Mouse (Mus musculus) layer of hippocampus, postnatal 14 days (tissue): Measurements from ENCODE around the gene Car10. TPM values are rescaled to one million over a fixed set of nuclear protein-coding genes. Genes with fewer than 3 reads are reported as not detected.

ENCODE experiments used
- DNase-seq, 2 experiments: peaks; one replicate each; pipeline ENCODE4 v3.0.0; 2021 to 2022; ENCODE audit warnings: low spot score in 2 of 2, mixed read lengths in 1 of 2
- total RNA-seq, 2 experiments: library from RNA; stranded (reverse); gene quantifications; 2 replicates each; pipeline ENCODE4 v1.2.3; 2021

The Car10 gene
- total RNA-seq, 2 experiments from 2014 or later = 27.7 to 28.3 TPM

GRCm38 (mm10) chr11:93144544-93144943 lies 46.7 kb downstream of the Car10 start:
- DNase-seq = peak in 1 of 2 experiments; percentile 74

GRCm38 (mm10) chr11:93154910-93155309 lies 57.1 kb downstream of the Car10 start:
- no peak for DNase-seq

DNA sequence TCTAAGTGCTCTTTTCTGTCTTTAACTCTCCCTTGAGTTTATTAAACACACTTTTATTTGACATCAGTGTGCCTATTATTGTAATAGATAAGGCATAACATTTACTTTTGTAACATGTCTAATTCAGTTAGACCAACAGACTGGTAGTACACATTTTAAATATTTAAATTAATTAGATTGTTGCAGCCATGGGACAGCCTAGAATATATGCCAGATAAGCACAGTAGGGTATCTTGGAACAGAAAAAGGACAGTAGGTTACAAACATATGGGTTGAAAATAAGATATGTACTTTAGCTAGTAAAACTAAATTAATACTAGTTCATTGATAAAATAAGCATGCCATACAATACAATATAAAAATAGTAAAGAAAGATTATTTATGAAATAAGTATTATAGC lies 74.6 kb downstream of the Car10 start:
- DNase-seq = no peak

GRCm38 (mm10) chr11:93173533-93174308 lies 75.9 kb downstream of the Car10 start:
- peak in 1 of 2 experiments; percentile 2 for DNase-seq

DNA sequence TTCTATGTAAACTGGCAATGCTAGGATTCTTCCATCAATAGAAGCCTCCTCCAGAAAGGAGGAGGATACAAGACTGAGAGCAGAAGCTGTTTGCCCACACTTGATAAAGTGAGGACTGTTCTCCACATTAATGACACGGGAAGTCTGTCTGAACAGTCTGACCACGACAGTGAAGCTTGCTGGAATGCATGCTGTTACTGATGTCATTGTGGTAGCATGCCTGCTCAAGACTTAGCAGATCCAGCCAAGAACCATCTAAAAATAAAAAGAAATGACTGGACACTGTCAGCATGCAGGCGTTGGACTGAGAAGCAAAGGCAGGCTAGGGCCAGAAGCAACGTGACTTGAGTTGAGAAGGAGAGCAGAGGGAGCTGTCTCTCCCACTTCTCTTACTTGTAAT lies 87.6 kb downstream of the Car10 start:
- DNase-seq = peak; percentile 3 to 16

DNA sequence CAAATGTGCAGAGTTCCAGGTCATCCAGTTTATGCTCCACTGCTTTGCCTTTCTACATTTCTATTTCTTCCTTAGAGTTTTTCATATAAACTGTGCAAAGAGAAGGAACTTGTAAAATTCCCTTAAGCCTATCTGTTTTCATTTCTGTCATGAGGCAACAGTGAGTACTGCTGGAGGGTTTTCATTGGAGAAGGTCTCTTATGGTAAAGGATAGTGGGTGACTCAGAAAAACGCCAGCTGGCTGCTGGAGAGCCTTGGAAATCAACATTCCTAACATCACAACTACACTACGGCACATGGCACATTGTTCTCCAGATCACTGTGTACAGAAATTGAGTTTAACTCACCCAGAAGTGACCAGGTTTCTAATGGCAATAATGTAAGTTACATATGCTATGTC lies 88.3 kb downstream of the Car10 start:
- no peak for DNase-seq

GRCm38 (mm10) chr11:93188621-93189020 lies 90.8 kb downstream of the Car10 start:
- DNase-seq = no peak

- no peak for DNase-seq
Measured at GRCm38 (mm10) chr11:93200046-93200445, 102.2 kb downstream of the Car10 start.

GRCm38 (mm10) chr11:93217457-93217856 lies 119.6 kb downstream of the Car10 start:
- DNase-seq = no peak

DNA sequence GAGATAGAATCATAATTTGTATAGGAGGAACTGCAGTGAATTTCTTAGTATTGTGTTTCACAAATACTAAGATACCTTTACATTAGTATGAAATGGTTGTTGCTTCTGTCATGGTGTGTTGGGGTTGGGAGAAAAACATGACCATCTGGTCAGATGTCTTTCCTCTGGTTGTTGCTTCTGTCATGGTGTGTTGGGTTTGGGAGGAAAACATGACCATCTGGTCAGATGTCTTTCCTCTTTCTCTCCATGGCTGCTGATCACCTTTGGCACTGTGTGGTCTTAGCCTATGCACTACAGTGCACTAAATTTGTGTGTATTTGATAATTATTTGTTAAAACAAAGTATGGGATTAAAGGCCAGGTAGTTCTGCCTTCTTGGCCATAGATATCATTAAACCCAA lies 132.2 kb downstream of the Car10 start:
- no peak for DNase-seq

- no peak for DNase-seq
Measured at GRCm38 (mm10) chr11:93249771-93250265, 152.0 kb downstream of the Car10 start.

DNA sequence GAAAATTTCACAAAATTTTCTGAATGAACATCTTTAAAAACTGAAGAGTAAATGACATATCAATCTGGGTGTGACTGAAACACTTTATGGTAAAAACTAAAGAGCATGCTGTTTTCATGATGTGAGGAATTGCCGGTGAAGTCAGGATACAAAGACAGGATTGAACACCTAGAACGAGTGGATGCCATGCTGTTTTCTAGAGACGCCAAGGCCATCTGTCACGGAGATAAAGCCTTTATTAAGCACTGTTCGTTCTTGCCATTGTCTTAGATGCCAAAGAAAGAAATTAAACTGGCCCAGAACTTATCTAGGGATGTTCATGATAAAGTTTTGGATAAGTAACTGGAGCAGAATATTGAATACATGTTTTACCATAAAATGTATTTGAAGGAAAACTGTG lies 153.9 kb downstream of the Car10 start:
- no peak for DNase-seq

GRCm38 (mm10) chr11:93263979-93264378 lies 166.2 kb downstream of the Car10 start:
- no peak for DNase-seq

DNA sequence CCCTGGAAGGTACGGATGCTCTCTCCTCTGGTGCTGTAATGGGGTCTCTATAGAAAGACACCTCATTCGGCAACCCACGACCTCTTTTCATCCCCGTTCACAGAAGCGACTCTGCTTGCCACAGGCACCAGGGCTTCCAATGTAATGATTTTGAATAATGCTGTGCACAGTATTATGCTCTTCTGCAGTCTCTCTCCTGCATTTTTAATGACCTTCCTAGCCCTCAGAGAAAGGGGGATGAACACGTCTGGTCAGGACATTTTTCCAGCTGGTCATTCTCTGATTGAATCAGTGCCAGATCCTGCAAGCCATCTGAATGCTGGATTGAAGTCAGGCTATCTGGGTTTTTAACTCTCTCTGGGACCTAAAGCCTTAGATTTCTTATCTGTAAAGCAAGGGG lies 174.2 kb downstream of the Car10 start:
- DNase-seq = peak in 1 of 2 experiments; percentile 3

DNA sequence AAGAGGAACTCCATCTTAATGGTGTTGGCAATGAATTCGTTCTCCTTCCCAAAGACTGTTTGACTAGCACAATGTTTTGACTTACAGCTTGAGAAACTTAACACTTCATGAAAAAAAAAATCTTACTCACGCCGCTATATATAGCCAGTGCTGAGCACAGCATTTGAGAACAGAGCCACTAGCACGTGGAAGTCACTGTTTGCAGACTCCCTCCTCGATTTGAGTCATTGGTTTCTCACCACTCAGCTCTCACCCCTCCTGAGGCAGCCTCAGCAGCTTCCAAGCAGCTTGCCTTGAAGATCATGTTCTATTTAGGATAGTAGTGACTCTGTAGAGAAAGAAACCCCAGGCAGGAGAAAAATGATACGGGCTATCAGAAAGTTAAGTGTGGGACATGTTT lies 176.1 kb downstream of the Car10 start:
- DNase-seq = peak in 1 of 2 experiments; percentile 10

DNA sequence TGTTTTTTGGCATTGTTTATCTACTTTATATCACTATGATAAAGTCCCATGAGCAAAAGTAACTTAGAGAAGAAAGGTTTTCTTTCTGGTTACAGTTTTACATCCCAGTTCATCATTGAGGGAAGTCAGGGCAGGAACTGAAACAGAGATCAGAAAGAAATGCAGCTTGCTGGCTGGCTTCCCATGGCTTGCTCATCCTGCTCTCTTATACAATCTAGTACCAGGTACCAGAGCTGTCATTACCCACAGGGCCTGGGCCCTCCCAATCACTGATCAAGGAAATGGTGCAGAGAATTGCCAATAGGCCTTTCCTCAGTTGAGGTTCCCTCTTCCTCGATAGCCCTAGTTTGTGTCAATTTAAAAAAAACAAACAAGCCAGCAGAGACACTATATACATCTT lies 195.8 kb downstream of the Car10 start:
- DNase-seq = no peak

DNA sequence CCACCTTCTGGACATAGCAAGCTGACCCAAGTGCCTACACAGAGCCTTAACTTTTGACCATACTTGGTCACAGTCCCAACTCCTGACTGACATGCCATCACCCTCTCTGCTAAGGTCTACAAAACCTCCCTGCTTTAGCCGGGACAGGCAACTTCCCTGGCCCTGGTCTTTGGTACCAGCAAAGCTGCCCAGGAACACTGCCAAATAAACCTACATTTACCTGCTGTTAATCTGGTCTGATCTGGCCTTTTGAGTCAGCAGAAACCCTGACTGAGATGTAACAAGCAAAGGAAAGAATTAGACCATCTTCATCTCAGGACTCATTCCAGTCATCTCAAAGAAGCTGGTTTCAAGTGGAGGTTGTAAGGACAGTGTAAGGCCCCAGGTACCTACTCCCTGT lies 212.2 kb downstream of the Car10 start:
- DNase-seq = no peak

DNA sequence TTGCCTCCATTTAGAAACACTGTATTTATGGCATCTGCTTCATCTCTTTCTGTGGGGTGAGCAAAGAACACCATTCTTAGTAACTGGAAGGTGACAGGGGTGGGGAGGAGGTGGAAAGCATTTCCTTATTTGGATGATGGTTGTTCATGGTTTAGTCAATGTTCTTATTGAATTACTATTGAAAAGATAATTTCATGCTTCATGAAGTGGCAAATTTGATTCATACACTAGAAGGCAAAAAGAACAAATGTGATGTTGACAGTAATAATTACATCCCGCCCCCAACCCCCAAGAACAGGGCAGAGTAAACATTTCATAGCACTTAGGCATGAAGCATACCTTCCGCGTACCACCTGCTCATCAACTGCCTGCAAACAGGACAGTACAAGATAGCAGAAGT lies 239.9 kb downstream of the Car10 start:
- no peak for DNase-seq

DNA sequence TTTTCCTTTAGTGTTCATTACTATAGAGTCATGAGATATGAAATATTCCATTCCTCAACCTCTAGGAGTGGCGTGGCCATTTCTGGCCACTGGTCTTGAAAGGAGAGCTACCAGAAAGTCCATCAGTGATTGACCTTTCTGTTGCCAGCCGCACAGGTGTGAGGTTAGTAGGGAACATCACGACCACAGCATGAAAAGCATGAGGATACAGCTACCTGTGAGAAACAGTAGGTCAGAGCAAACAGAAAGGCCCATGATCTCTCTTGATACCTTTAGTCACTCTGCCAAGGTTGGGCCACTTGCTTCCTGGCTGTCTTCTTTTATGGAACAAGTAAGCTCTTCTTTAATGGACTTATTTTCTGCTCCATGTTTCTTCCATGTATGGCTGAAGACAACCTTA lies 246.1 kb downstream of the Car10 start:
- DNase-seq = no peak

- peak in 1 of 2 experiments; percentile 65 for DNase-seq
Measured at GRCm38 (mm10) chr11:93344869-93345268, 247.0 kb downstream of the Car10 start.

GRCm38 (mm10) chr11:93361576-93361975 lies 263.7 kb downstream of the Car10 start:
- no peak for DNase-seq

DNA sequence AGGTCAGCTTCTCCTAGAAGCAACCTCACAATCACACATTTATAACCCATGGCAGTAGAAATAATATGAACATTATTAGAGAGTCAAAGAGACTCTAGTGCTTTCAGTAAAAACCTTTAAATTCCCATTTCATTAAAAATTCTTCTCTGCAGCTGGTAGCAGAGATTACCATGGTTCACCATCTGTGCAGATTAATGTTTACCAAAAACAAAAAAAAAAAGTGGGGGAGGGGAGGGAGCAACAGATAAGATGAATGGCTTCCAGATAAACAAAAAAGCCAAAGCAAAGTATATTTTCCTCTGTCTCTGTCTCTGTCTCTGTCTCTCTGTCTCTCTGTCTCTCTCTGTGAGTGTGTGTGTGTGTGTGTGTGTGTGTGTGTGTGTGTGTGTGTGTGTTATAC lies 266.3 kb downstream of the Car10 start:
- DNase-seq = no peak

GRCm38 (mm10) chr11:93367244-93367643 lies 269.4 kb downstream of the Car10 start:
- no peak for DNase-seq
